Mouse (Mus musculus) stomach, postnatal 0 days (tissue): ENCODE data around the gene Ces1a.
A peak's percentile ranks its signal among the peaks of the same experiment; 100 is the strongest.

Experiments
- CTCF ChIP-seq: IDR thresholded peaks from 2 replicates; pipeline ENCODE4 v1.5.1; 2016; ENCODE audit warnings: antibody characterized with exemption, low read depth, mild to moderate bottlenecking, moderate library complexity
- EP300 ChIP-seq: optimal IDR thresholded peaks from 2 replicates; pipeline ENCODE3; 2016; ENCODE audit warnings: antibody characterized with exemption

DNA sequence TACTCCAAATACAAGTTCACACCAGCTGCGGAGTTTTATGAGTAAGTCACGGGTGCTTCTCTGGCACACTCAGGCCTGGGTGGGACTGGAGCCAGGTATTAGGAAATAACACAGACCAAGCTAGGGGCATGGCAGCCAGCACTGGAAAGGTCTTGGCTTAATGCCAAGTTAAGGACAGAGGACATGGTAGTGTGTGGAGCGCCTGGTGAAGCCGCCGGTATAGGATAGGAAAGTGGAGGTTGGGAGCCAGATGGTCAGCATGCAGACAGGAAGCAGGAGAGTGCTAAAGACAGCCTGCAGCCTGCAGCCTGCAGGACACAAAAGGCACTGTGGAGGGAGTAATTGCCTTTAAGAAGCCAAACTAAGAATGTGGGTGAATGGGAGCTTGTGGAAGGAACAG lies 75.0 kb downstream of the Ces1a start:
- peak; percentile 40 for TF ChIP-seq CTCF
- TF ChIP-seq EP300 = no peak
